Mouse (Mus musculus) left cerebral cortex, postnatal 14 days (tissue): ENCODE results near the gene Vmn1r5. TPM values are rescaled to one million over a fixed set of nuclear protein-coding genes. Genes with fewer than 3 reads are reported as not detected.
"Not testable (repeated sequence)": the region's sequence is repeated elsewhere in the genome, so short reads cannot be mapped to it uniquely, and the experiment has no call there.

Source experiments
- DNase-seq, 2 experiments: peaks; one replicate each; pipeline ENCODE4 v3.0.0; 2021 to 2022; ENCODE audit warnings: low spot score in 2 of 2, mixed read lengths in 1 of 2
- intact Hi-C: fragments of 180-260 bp; cut with DNase I; formaldehyde crosslinking; loops from one replicate; pipeline ENCODE4 v1.15.1; 2025
- long read RNA-seq, 2 experiments: library from polyadenylated mRNA; stranded (forward); transcript quantifications; one replicate each; pipeline ENCODE4 v2.0.0; 2021
- total RNA-seq, 2 experiments: library from RNA; stranded (reverse); gene quantifications; 2 replicates each; pipeline ENCODE4 v1.2.3; 2021

The Vmn1r5 gene
- total RNA-seq = not detected
- long read RNA-seq, experiment 1 = 0 reads
- long read RNA-seq, experiment 2 = 0 reads

- DNase-seq = no peak
- intact Hi-C loops = no loop called here
Observed at GRCm38 (mm10) chr6:56969973-56970372, at the start of gene Vmn1r5. TSS of gene Vmn1r5 (plus strand) at chr6:56970273.

GRCm38 (mm10) chr6:56923331-56923725, 46.7 kb upstream of the Vmn1r5 start:
- intact Hi-C loops = no loop called here
- DNase-seq = no peak

GRCm38 (mm10) chr6:56923726-56924707, 46.1 kb upstream of the Vmn1r5 start, which contains the start of the genes Nt5c3 and Vmn1r4:
TSS of gene Nt5c3 (minus strand) at chr6:56923932.
TSS of gene Vmn1r4 (plus strand) at chr6:56924015.
- peak; percentile 93 to 96 for DNase-seq
- intact Hi-C loops = no loop called here

GRCm38 (mm10) chr6:56931648-56932415, 38.2 kb upstream of the Vmn1r5 start:
- intact Hi-C loops = no loop called here
- no peak for DNase-seq

- intact Hi-C loops = no loop called here
- DNase-seq = no peak
Observed at GRCm38 (mm10) chr6:56932464-56932863, 37.6 kb upstream of the Vmn1r5 start.

GRCm38 (mm10) chr6:56934366-56934765, 35.7 kb upstream of the Vmn1r5 start:
- intact Hi-C loops = no loop called here
- DNase-seq = no peak

GRCm38 (mm10) chr6:56956436-56956835, 13.6 kb upstream of the Vmn1r5 start:
- intact Hi-C loops = no loop called here
- DNase-seq = no peak

GRCm38 (mm10) chr6:56996943-56997342, 26.9 kb downstream of the Vmn1r5 start, which contains the start of gene Vmn1r6:
TSS of gene Vmn1r6 (plus strand) at chr6:56997243.
- intact Hi-C loops = no loop called here
- DNase-seq = no peak

- intact Hi-C loops, DNase-seq: not testable (repeated sequence)
Observed at GRCm38 (mm10) chr6:57025224-57025623, 55.2 kb downstream of the Vmn1r5 start, which contains the start of gene Vmn1r7. TSS of gene Vmn1r7 (minus strand) at chr6:57025324.

GRCm38 (mm10) chr6:57031984-57032383, 61.9 kb downstream of the Vmn1r5 start, which contains the start of gene Vmn1r8:
TSS of gene Vmn1r8 (plus strand) at chr6:57032284.
- intact Hi-C loops = no loop called here
- DNase-seq = no peak

- intact Hi-C loops = no loop called here
- no peak for DNase-seq
Observed at GRCm38 (mm10) chr6:57034674-57035073, 64.6 kb downstream of the Vmn1r5 start.

Other genes starting within 250 kb of the Vmn1r5 start
- 10 to 100 TPM; 47.1 to 51.3 TPM for gene Kbtbd2, start 172.5 kb upstream of the Vmn1r5 start, total RNA-seq
- gene Fkbp9, start 138.2 kb upstream of the Vmn1r5 start, total RNA-seq = 10 to 100 TPM; 26.7 to 27.5 TPM
- gene Nt5c3, start 46.3 kb upstream of the Vmn1r5 start, total RNA-seq = 10 to 100 TPM; 48.4 to 52.0 TPM
- gene Vmn1r4, start 46.3 kb upstream of the Vmn1r5 start, total RNA-seq = under 1 TPM in 1 of 2 experiments, not detected in 1; 0.27 TPM
- not detected for gene Vmn1r6, start 27.0 kb downstream of the Vmn1r5 start, total RNA-seq
- gene Vmn1r7, start 55.1 kb downstream of the Vmn1r5 start, total RNA-seq = not detected
- not detected for gene Vmn1r8, start 62.0 kb downstream of the Vmn1r5 start, total RNA-seq
- not detected for gene Vmn1r9, start 96.5 kb downstream of the Vmn1r5 start, total RNA-seq
- not detected for gene Vmn1r10, start 139.2 kb downstream of the Vmn1r5 start, total RNA-seq
- not detected for gene Vmn1r11, start 163.2 kb downstream of the Vmn1r5 start, total RNA-seq
- not detected for gene Vmn1r12, start 186.6 kb downstream of the Vmn1r5 start, total RNA-seq
- gene Vmn1r13, start 233.0 kb downstream of the Vmn1r5 start, total RNA-seq = not detected